Mouse (Mus musculus): ENCODE measurements at regions not wholly inside any gene's neighbourhood (a gene's known extent, or its start where the extent isn't known, plus 50 kb on each side); places are given as distances from the start of the nearest gene placed in this dataset.

- no peak for TF ChIP-seq CTCF (IDR thresholded peaks at IDR 0.05; ENCODE audit: extremely low read depth, insufficient read depth, low read length)
- no peak for TF ChIP-seq POLR2A (IDR thresholded peaks at IDR 0.05; ENCODE audit: extremely low read depth, insufficient read depth, low read length)
These were observed 307.0 kb upstream of the Thbs1 start for GRCm38 (mm10) chr2:117804686-117805085.
